In genomic region chr5:37243169-37243886, GRCm38 (mm10) we compare ENCODE assay signal across 10 mouse cellular contexts. TPM values are rescaled to one million over a fixed set of nuclear protein-coding genes. Genes with fewer than 3 reads are reported as not detected.
DNase-seq lines count a peak whose midpoint lies in the region; ATAC-seq lines count a peak whose summit lies in the region.
"Had no signal": no experiment of that assay in that cellular context is flagged by ENCODE, and none has a peak within 500 bp of the region (broad histone marks: within the 10 kb centered on the region; RNA-seq: fewer than 3 reads in every experiment).

No protein-coding gene starts in this region.

- intact Hi-C loops in left cerebral cortex, postnatal 25 days (cut with DNase I), result no loop called here

- H3K36me3 ChIP-seq in hindbrain, embryonic 12.5 days, result no peaks in the 10 kb centered on the region
- H3K36me3 ChIP-seq: embryonic facial prominence, embryonic 15.5 days; liver, embryonic 15.5 days had no signal

- H3K9ac ChIP-seq in hindbrain, embryonic 12.5 days, result peak overlapping the region; percentile 88
- H3K9ac ChIP-seq: embryonic facial prominence, embryonic 15.5 days; liver, embryonic 15.5 days had no signal

- no peak for ATAC-seq in hindbrain, embryonic 12.5 days (ENCODE audit: low FRiP score)

- H3K9me3 ChIP-seq in hindbrain, embryonic 12.5 days (replicated peaks), result no peaks in the 10 kb centered on the region
- H3K9me3 ChIP-seq: embryonic facial prominence, embryonic 15.5 days; liver, embryonic 15.5 days had no signal

- H3K27me3 ChIP-seq in hindbrain, embryonic 12.5 days, result peaks cover 63% of the 10 kb centered on the region

- H3K4me2 ChIP-seq in hindbrain, embryonic 12.5 days (replicated peaks), result peak overlapping the region; percentile 74
- H3K4me2 ChIP-seq: liver, embryonic 15.5 days had no signal

- 2% methylated on average over 19 of the region's 19 CpGs for WGBS in hindbrain, embryonic 12.5 days

- peak overlapping the region; percentile 74 for H3K4me3 ChIP-seq in hindbrain, embryonic 12.5 days
- H3K4me3 ChIP-seq: liver, embryonic 15.5 days had no signal

- DNase-seq in right cerebral cortex, postnatal 10 days (ENCODE audit: low spot score in 2 of 2), result peak; percentile 59 to 68
- DNase-seq in right cerebral cortex, postnatal 36 days (ENCODE audit: low spot score in 2 of 2), result no peak
- DNase-seq in adrenal gland, adult 18-20 months (ENCODE audit: low spot score in 2 of 2), result peak; percentile 65 to 73
- peak; percentile 86 for DNase-seq in embryo, embryonic 9.5 days (ENCODE audit: extremely low spot score)
- DNase-seq in lung, postnatal 10 days, result peak; percentile 83
- peak; percentile 76 for DNase-seq in ovary, postnatal 14 days (ENCODE audit: low spot score)
- no peak for DNase-seq in left cerebral cortex, postnatal 25 days (ENCODE audit: low spot score in 2 of 2)

- H3K27ac ChIP-seq in hindbrain, embryonic 12.5 days, result peak overlapping the region; percentile 98
- H3K27ac ChIP-seq: embryonic facial prominence, embryonic 15.5 days; liver, embryonic 15.5 days had no signal

- H3K4me1 ChIP-seq in hindbrain, embryonic 12.5 days, result peaks cover 51% of the 10 kb centered on the region

RNA-seq across cellular contexts. Expression of gene Crmp1, which starts 1.6 kb away (rescaled TPM):
- 10 to 100 TPM in 1 of 2 experiments, 1 to 10 TPM in 1; 8.2 to 10.5 TPM for total RNA-seq in adrenal gland, adult 18-20 months (2021)
- 497 and 557 TPM in 2 replicates for polyA plus RNA-seq in hindbrain, embryonic 12.5 days (2016; fragmentation: Nextera tagmentation; extraction: Ambion mirVana)
- total RNA-seq in left cerebral cortex, postnatal 25 days (2021), result 100 to 1,000 TPM; 210 to 213 TPM

Comparison
In these comparisons a context has a peak if more than half of its experiments do, and no peak if none do; other contexts are left out.
1. DNase-seq: peak in right cerebral cortex, postnatal 10 days (2 of 2), adrenal gland, adult 18-20 months (2 of 2), embryo, embryonic 9.5 days (single experiment), lung, postnatal 10 days (single experiment) and ovary, postnatal 14 days (single experiment); none in right cerebral cortex, postnatal 36 days (0 of 2) and left cerebral cortex, postnatal 25 days (0 of 2).
2. RNA of gene Crmp1, which starts 1.6 kb away (total RNA-seq): 210 to 213 TPM in left cerebral cortex, postnatal 25 days; 8.2 to 10.5 TPM in adrenal gland, adult 18-20 months; every median in the first group is over 10 times any median in the second.